Mouse (Mus musculus): ENCODE measurements around the gene Wdr5. TPM values are rescaled to one million over a fixed set of nuclear protein-coding genes. Genes with fewer than 3 reads are reported as not detected.
A peak's percentile ranks its signal among the peaks of the same experiment; 100 is the strongest.
"Not testable (repeated sequence)": the region's sequence is repeated elsewhere in the genome, so short reads cannot be mapped to it uniquely, and the experiment has no call there.

Wdr5 gene
- polyA plus RNA-seq, 1 experiment from 2014 or later = 50.1 TPM

DNA sequence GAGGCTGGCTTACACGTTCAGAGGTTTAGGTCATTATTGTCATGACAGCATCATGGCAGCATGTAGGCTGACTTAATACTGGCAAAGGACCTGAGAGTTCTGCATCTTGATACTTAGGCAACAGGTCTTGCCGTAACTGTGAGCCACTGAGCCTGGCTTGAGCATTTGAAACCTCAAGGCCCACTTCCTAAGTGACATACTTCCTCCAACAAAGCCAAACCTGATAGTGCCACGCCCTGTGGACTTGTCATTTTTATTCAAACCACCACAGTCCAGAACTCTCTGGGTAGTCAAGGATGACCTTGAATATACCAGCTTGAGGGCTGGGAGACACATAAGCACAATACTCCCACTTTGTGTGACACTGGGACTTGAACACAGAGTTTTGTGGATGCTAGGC is 2.0 kb upstream of the Wdr5 start:
- peaks cover 18% of the 10 kb centered on the region for H3K4me1 ChIP-seq (ENCODE audit: control insufficient read depth, insufficient read depth, low read length)
- no peak overlapping the region for H3K4me2 ChIP-seq (ENCODE audit: low read depth, low read length)
- H3K4me3 ChIP-seq (ENCODE audit: low read depth, low read length) = no peak overlapping the region
- no peak overlapping the region for H3K27ac ChIP-seq (replicated peaks; ENCODE audit: low read depth, low read length)
- 89% methylated on average over 3 of the region's 3 CpGs for whole genome bisulfite sequencing
- no peak for ATAC-seq (ENCODE audit: low read depth)
- no peak overlapping the region for H3K9ac ChIP-seq (ENCODE audit: low read depth, low read length)
- H3K9me3 ChIP-seq (ENCODE audit: control insufficient read depth, low read length) = no peaks in the 10 kb centered on the region
- no peaks in the 10 kb centered on the region for H3K27me3 ChIP-seq (replicated peaks; ENCODE audit: control insufficient read depth, insufficient read depth, low read length)
- no peak for DNase-seq (ENCODE audit: low spot score)
- H3K36me3 ChIP-seq (ENCODE audit: control insufficient read depth, insufficient read depth, low read length) = no peaks in the 10 kb centered on the region

DNA sequence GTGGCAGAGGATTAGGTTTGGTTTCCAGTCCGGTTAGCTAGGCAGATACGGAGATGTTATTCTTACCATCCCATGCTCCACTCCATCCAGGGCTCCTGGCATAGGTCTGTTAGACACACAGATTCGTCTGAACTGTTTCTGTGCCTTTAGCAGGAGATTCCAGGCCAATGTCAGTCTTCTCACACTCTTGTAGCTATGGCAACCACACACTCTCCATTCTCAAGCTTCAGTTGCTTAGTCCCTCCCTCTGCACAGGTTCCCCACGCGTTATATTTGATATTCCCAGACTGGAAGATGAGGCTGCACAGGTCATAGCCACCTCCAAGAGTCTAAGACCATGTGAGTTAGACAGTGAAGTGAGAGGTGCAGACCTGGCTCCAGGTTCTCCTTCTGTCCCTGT is 1.1 kb upstream of the Wdr5 start:
- ATAC-seq (ENCODE audit: low read depth) = no peak
- Histone ChIP-seq H3K9ac (ENCODE audit: low read depth, low read length) (peak overlapping the region; percentile 95), H3K4me1 (ENCODE audit: control insufficient read depth, insufficient read depth, low read length) (peaks cover 18% of the 10 kb centered on the region), H3K27me3 (replicated peaks; ENCODE audit: control insufficient read depth, insufficient read depth, low read length) (no peaks in the 10 kb centered on the region), H3K27ac (replicated peaks; ENCODE audit: low read depth, low read length) (peak overlapping the region; percentile 89), H3K4me2 (ENCODE audit: low read depth, low read length) (peak overlapping the region; percentile 94), H3K36me3 (ENCODE audit: control insufficient read depth, insufficient read depth, low read length) (0 out of 2 replicates have a peak, but pooled peaks cover 3% of the 10 kb centered on the region), H3K4me3 (ENCODE audit: low read depth, low read length) (peak overlapping the region; percentile 92), H3K9me3 (ENCODE audit: control insufficient read depth, low read length) (no peaks in the 10 kb centered on the region)
- no peak for DNase-seq (ENCODE audit: low spot score)
- 70% methylated on average over 5 of the region's 5 CpGs for whole genome bisulfite sequencing

DNA sequence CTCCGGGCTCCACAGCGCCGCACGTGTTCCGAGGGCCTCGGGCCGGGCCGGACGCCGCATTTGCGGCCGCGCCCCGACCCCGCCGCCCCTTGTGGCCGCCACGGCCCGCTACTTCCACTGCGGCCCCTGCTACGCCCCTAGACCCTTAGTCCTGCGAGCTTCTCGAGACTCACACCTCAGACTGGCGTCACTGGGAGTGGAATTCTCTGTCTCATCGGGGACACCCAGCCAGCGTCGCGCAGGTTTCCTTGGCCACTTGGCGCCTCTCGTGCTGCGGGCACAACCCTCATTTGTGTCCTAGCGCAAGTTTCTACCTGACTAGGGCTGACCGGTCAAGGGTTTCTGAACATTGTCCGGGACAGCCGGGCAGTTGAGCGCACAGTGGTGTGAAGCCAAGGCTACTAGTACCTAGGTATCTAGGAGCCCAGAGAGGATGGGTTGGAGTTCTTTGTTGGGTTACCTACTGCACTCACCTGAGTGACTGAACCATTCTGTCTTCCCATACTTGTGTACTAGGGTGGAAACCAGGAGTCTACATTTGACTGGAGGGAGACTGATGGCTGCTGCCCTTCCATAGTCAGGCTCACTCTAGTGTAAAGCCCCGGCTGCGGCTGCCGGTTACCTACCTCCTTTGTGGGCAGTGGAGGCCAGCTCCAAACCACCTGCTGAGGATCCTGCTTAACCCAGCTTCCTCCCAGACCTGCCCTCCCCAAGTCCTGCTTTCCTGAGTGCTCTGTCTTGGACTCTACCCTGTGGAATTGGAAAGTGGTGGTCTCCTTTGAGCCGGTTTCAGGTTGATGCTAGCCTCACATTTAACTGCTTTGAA is 597 bp downstream of the Wdr5 start:
- Histone ChIP-seq H3K9ac (ENCODE audit: low read depth, low read length) (peak overlapping the region; percentile 95), H3K4me1 (ENCODE audit: control insufficient read depth, insufficient read depth, low read length) (peaks cover 18% of the 10 kb centered on the region), H3K4me2 (ENCODE audit: low read depth, low read length) (peak overlapping the region; percentile 94), H3K9me3 (ENCODE audit: control insufficient read depth, low read length) (no peaks in the 10 kb centered on the region), H3K27ac (replicated peaks; ENCODE audit: low read depth, low read length) (peak overlapping the region; percentile 89), H3K4me3 (ENCODE audit: low read depth, low read length) (peak overlapping the region; percentile 92), H3K27me3 (replicated peaks; ENCODE audit: control insufficient read depth, insufficient read depth, low read length) (no peaks in the 10 kb centered on the region), H3K36me3 (ENCODE audit: control insufficient read depth, insufficient read depth, low read length) (peaks cover 20% of the 10 kb centered on the region)
- DNase-seq (ENCODE audit: low spot score) (peak; percentile 17), ATAC-seq (ENCODE audit: low read depth) (peak; percentile 31)
- WGBS = 0% methylated on average over 20 of the region's 40 CpGs

DNA sequence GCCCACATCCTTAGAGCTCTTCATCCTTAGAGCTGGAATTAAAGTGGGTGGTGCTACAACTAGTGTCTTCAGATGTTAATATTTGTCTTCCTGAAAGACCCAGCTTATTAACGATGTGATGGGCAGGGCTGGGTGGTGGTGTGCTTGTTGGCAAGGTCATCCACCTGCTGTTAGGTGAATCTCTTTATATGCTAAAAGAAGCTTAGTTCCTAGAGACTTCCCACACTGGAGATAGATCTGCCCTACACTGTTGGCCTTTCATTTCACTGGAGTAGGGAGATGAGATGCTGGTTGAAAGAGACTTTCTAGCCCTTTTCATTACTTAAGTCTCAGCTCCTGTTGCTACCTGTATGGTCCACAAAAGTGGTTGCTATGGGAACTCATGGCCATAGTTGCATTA is 1.3 kb downstream of the Wdr5 start:
- Histone ChIP-seq H3K4me2 (ENCODE audit: low read depth, low read length) (peak overlapping the region; percentile 94), H3K27ac (replicated peaks; ENCODE audit: low read depth, low read length) (no peak overlapping the region), H3K36me3 (ENCODE audit: control insufficient read depth, insufficient read depth, low read length) (peaks cover 27% of the 10 kb centered on the region), H3K9me3 (ENCODE audit: control insufficient read depth, low read length) (no peaks in the 10 kb centered on the region), H3K27me3 (replicated peaks; ENCODE audit: control insufficient read depth, insufficient read depth, low read length) (no peaks in the 10 kb centered on the region), H3K9ac (ENCODE audit: low read depth, low read length) (peak overlapping the region; percentile 95), H3K4me1 (ENCODE audit: control insufficient read depth, insufficient read depth, low read length) (peaks cover 18% of the 10 kb centered on the region), H3K4me3 (ENCODE audit: low read depth, low read length) (peak overlapping the region; percentile 92)
- DNase-seq (ENCODE audit: low spot score) (no peak), ATAC-seq (ENCODE audit: low read depth) (no peak)
- WGBS = 18% methylated on average over 1 of the region's 1 CpGs

DNA sequence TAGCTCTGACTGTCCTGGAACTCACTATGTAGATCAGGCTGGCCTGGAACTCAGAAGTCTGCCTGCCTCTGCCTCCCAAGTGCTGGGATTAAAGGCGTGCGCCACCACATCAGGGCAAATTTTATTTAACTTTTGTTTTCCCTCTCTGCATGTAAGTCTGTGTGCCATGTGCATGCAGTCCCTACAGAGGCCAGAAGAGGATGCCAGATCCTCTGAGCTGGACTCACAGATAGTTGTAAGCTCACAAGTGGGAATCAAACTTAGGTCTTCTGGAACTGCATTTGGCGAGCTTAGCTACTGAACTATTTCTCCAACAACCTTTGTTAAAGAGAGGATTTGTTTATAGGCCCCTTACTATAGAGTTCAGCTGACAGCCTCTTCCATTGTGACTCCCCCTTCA is 3.3 kb downstream of the Wdr5 start:
- Histone ChIP-seq H3K4me3 (ENCODE audit: low read depth, low read length) (no peak overlapping the region), H3K27me3 (replicated peaks; ENCODE audit: control insufficient read depth, insufficient read depth, low read length) (no peaks in the 10 kb centered on the region), H3K36me3 (ENCODE audit: control insufficient read depth, insufficient read depth, low read length) (peaks cover 46% of the 10 kb centered on the region), H3K4me2 (ENCODE audit: low read depth, low read length) (no peak overlapping the region), H3K4me1 (ENCODE audit: control insufficient read depth, insufficient read depth, low read length) (peaks cover 18% of the 10 kb centered on the region), H3K9me3 (ENCODE audit: control insufficient read depth, low read length) (no peaks in the 10 kb centered on the region), H3K9ac (ENCODE audit: low read depth, low read length) (no peak overlapping the region), H3K27ac (replicated peaks; ENCODE audit: low read depth, low read length) (no peak overlapping the region)
- 93% methylated on average over 3 of the region's 3 CpGs for WGBS
- DNase-seq (ENCODE audit: low spot score) (no peak), ATAC-seq (ENCODE audit: low read depth) (no peak)

DNA sequence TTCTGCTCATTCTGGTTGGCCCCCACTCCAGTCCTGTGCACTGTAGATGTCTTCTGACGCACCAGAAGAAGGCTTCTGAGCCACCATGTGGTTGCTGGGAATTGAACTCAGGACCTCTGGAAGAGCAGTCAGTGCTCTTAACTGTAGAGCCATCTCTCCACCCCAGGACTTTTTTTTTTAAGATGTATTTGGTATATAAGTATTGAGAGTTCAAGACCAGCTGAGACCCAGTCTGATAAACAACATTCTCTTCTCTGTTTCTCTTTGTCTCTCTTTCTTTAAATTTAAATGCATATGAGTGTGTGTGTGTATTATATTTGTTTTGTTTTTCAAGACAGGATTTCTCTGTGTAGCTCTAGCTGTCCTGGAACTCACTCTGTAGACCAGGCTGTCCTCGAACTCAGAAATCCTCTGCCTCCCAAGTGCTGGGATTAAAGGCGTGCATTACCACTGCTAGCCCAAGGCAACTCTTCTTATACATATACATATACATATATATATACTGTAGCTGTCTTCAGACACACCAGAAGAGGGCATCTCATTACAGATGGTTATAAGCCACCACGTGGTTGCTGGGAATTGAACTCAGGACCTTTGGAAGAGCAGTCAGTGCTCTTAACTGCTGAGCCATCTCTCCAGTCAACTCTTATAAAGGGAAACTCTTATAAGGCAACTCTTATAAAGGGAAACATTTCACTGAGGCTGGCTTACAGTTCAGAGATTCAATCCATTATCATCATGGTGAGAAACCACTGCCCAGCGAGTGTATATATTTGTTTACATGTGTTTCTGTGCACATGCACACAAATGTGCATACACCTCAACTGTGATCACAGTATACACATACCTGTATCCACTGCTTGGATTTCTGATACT is 23.7 kb downstream of the Wdr5 start:
- H3K9ac ChIP-seq (ENCODE audit: low read depth, low read length); ATAC-seq (ENCODE audit: low read depth); H3K9me3 ChIP-seq (ENCODE audit: control insufficient read depth, low read length); DNase-seq (ENCODE audit: low spot score); H3K27me3 ChIP-seq (replicated peaks; ENCODE audit: control insufficient read depth, insufficient read depth, low read length): not testable (repeated sequence)
- WGBS = 56% methylated on average over 5 of the region's 5 CpGs
- H3K36me3 ChIP-seq (ENCODE audit: control insufficient read depth, insufficient read depth, low read length) = peaks cover 29% of the 10 kb centered on the region
- H3K4me3 ChIP-seq (ENCODE audit: low read depth, low read length) = peak overlapping the region; percentile 41; the same call in 1 of the 2 replicates
- H3K27ac ChIP-seq (replicated peaks; ENCODE audit: low read depth, low read length) = peak overlapping the region; percentile 13
- H3K4me1 ChIP-seq (ENCODE audit: control insufficient read depth, insufficient read depth, low read length) = peaks cover 13% of the 10 kb centered on the region
- peak overlapping the region; percentile 63 for H3K4me2 ChIP-seq (ENCODE audit: low read depth, low read length)

DNA sequence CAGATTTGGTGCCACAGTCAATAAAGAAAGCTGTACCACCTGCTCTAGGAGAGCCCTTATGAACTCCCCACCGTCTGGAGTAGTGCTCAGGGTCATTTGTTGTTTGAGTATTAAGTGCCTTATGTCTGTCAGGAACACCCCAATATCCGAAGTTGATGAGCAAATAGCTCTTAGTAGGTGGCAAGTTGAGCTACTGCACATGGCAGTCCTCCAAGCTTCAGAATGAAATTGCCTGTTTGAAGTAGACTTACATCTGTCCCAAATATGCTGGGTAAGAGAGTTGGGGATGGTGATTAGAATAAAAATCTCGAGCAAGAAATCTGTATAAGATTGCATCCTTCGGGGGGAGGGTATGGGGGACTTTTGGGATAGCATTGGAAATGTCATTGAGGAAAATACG is 24.4 kb downstream of the Wdr5 start:
- Histone ChIP-seq H3K4me2 (ENCODE audit: low read depth, low read length) (peak overlapping the region; percentile 63), H3K9ac (ENCODE audit: low read depth, low read length) (no peak overlapping the region), H3K27me3 (replicated peaks; ENCODE audit: control insufficient read depth, insufficient read depth, low read length) (no peaks in the 10 kb centered on the region), H3K4me3 (ENCODE audit: low read depth, low read length) (peak overlapping the region; percentile 41; the same call in 1 of the 2 replicates), H3K4me1 (ENCODE audit: control insufficient read depth, insufficient read depth, low read length) (peaks cover 13% of the 10 kb centered on the region), H3K36me3 (ENCODE audit: control insufficient read depth, insufficient read depth, low read length) (peaks cover 23% of the 10 kb centered on the region), H3K9me3 (ENCODE audit: control insufficient read depth, low read length) (no peaks in the 10 kb centered on the region), H3K27ac (replicated peaks; ENCODE audit: low read depth, low read length) (peak overlapping the region; percentile 13)
- peak; percentile 30 for DNase-seq (ENCODE audit: low spot score)
- no peak for ATAC-seq (ENCODE audit: low read depth)
- WGBS = 14% methylated on average over 5 of the region's 5 CpGs

DNA sequence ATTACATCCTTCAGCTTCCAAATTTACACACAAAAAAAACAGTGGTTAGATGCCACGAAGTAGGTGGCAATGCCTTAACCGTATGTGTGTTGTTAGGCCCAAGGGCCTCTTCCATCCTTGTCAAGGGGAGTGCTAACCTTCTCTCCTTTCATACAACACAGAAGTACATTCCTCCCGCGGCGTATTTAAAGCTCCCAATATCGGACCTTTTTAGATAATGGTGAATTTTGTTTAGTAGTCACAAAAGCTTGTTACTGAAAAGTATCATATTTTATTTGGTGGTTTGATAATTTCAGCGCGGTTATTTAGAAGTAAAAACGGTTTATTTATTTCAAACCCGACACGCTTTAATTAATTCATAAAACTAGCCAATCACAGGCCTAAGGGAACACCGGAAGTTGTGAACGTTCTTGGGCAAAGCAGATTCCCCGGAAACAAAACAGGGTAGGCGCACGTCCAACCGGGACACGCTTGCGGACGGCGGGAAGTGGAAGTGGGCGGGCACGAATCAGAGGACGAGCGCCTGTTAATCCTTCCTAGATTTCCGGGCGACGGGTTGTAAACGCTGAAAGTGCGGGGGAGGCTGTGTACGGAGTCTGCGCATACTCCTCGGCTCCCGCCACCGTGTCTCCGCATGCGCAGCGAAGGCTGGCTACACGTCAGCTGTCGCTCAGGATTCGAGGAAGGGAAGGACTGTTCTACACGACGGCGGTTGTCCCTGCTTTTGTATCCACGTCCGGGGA is 25.0 kb downstream of the Wdr5 start:
- peak; percentile 97 for ATAC-seq (ENCODE audit: low read depth)
- DNase-seq (ENCODE audit: low spot score) = peak; percentile 100
- WGBS = 0% methylated on average over 44 of the region's 46 CpGs
- Histone ChIP-seq H3K4me1 (ENCODE audit: control insufficient read depth, insufficient read depth, low read length) (peaks cover 13% of the 10 kb centered on the region), H3K9me3 (ENCODE audit: control insufficient read depth, low read length) (no peaks in the 10 kb centered on the region), H3K9ac (ENCODE audit: low read depth, low read length) (peak overlapping the region; percentile 56), H3K4me2 (ENCODE audit: low read depth, low read length) (peak overlapping the region; percentile 63), H3K4me3 (ENCODE audit: low read depth, low read length) (peak overlapping the region; percentile 41), H3K36me3 (ENCODE audit: control insufficient read depth, insufficient read depth, low read length) (peaks cover 17% of the 10 kb centered on the region), H3K27me3 (replicated peaks; ENCODE audit: control insufficient read depth, insufficient read depth, low read length) (no peaks in the 10 kb centered on the region), H3K27ac (replicated peaks; ENCODE audit: low read depth, low read length) (peak overlapping the region; percentile 88)
